Mouse (Mus musculus): Measurements from ENCODE around the gene M1ap.

The M1ap gene

DNA sequence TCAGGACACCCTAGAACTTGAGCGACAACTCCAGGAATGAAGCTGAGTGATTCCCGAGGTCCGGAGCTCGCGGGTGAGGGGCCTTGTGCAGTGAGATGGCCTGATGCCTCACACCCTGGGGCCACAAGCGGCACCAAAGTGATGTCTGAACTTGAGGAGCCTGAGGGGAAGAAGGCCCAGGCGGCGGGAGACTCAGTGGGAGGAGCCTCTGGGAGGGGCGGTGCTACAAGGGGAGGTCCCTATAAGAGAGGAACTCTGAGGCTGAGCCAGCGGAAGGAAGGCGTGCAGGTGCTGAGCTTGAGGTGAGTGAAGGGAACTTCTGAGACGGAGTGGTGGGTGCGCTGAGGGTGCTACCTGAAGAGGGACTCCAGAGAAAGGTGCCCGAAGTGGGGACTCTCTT lies at the start of gene M1ap:
M1ap (plus strand) TSS at position 252 of the 400 bp plus-strand sequence.
- in situ Hi-C loops (cut with MboI; ENCODE audit: low sequenced_read_pairs) = no loop called here

DNA sequence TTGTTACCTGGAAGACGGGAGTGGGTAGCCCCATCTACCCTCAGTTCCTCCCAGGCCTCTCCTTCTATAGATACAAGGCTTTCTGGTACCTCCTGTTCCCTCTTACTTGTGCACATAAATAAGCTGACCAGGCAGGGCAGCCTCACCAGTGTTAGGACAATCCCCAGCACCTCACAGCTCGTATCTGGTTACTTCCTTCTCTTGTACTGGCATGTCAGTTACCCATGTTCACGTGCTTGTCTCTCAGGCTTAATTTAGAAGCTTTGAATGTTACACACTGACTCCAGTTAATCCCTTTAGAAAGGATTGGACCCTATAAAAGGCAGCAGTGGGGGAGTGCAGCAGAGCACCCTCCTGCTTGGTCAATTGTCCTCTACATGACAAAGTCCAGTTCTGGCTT lies 49.4 kb upstream of the M1ap start:
- in situ Hi-C loops (cut with MboI; ENCODE audit: low sequenced_read_pairs) = no loop called here

GRCm38 (mm10) chr6:82898227-82898626 lies 48.5 kb upstream of the M1ap start:
- in situ Hi-C loops (cut with MboI; ENCODE audit: low sequenced_read_pairs) = no loop called here

DNA sequence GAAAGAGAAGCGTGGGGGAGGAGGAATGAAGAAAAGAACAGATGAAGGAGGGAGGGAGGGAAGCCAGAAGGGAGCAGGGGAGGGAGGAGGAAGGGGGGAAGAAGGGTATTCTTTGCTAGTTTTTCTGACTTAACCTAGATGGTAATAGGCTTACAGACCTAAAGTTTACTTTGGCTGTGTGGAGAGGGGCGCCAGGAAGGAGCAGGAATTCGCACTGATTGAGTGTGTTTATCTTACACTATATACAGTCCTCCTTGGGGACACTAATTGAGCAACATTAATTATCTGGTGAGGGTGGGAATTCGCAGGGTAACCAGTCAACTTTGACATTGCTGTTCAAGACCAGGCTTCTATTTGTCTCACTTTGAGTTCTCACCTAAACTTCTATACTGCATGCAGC lies 48.0 kb upstream of the M1ap start:
- in situ Hi-C loops (cut with MboI; ENCODE audit: low sequenced_read_pairs) = no loop called here

DNA sequence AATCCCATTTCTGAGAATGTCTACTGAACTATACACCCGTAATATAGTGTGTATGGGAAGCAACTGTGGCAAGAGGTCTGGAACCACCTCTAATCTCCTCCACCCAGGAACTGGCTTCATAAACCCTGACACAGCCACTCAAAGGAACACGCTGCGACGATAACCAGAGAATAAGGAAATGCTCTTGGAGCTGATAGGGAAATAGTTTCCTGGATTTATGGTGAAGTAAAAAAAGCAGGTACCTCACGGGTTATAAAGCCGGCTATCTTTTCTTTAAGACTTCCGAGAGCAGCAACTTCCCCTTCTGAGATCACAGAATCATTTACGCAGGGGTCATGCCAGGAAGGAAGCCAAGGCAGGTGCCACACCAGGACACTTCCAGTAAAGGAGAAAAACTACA lies 44.1 kb upstream of the M1ap start:
- in situ Hi-C loops (cut with MboI; ENCODE audit: low sequenced_read_pairs) = no loop called here

DNA sequence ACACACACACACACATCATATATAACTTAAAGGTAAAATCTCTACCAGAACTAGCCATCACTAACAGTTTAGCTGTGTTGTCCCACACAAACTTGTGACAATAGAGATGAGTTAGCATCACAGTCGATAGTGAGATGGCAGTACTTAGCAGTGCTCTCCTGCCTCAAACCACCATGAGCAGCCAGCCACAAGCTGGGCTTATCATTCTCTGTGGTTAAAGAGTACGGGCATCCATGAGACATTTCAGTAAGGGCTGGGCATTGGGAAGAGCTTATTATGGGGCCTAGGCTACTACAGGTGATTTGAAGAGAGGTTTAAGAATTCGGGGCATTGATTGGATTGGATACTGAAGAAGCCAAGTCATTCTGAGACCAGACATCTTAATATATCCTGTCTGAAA lies 39.7 kb upstream of the M1ap start:
- in situ Hi-C loops (cut with MboI; ENCODE audit: low sequenced_read_pairs) = no loop called here

DNA sequence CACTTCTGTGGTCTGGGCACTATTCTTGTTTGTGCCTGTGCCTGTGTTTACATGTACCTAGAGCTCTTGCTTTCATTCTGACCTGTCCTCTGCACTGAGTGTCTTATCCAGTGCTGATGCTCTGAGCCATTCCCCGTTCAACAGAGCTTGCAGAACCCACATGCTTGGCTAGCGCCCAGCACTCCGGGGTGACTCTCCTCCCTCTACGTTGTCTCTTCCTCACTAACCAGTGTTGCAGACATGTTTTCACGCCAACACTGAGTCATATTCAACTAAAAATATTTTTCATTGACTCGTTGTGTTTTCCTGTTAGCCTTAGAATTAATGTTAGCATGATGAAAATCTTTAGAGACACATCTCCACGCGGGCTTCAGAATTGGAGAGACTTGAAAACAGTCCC lies 38.7 kb upstream of the M1ap start:
- in situ Hi-C loops (cut with MboI; ENCODE audit: low sequenced_read_pairs) = no loop called here

GRCm38 (mm10) chr6:82909136-82909855 lies 37.4 kb upstream of the M1ap start:
- in situ Hi-C loops (cut with MboI; ENCODE audit: low sequenced_read_pairs) = no loop called here

GRCm38 (mm10) chr6:82911303-82911702 lies 35.4 kb upstream of the M1ap start:
- in situ Hi-C loops (cut with MboI; ENCODE audit: low sequenced_read_pairs) = no loop called here

DNA sequence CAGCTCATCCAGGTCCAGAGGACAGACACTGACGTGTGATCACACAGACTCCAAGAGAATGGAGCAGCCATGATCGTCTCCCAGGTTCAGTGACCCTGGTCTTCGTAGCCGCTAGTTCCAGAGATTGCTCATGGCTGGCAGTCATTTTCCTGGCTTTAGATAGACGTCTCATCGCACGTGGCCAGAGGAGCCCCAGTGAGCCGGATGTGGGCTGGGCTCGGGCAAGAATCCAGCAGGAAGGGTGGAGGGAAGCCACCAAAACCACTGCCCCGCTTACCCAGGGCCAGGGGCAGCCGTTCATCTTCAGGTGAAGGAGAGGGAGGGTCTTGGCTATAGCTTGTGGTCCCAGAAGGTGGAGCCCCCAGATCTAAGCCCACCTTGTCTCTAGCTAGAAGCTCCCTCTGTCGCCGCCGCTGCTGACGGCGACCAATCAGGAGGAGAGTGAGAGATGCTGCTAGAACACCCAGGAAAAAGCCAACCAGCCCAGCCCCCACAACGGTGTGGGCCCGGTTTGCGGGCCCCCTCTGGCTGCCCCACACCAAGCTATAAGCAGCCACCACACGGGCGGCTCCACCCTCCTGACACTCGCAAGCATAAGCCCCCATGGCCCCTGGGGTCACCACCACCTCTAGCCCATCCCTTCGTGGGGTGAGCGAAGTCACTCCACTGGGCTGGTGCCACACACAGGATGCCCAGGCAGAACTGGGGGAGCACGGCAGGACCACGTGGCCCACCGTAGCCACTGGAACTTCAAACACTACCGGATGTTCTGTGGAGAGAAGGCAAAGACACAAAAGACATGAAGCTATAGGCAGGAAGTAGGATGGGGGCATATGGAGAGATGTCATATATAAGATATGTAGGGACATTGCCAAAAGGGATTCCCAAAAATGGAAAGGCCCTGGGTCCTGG lies 33.1 kb upstream of the M1ap start:
- in situ Hi-C loops (cut with MboI; ENCODE audit: low sequenced_read_pairs) = no loop called here

- in situ Hi-C loops (cut with MboI; ENCODE audit: low sequenced_read_pairs) = loop anchor here (5.0 kb wide), 1 partner anchor 51 kb away; no protein-coding TSS in a partner anchor
Measured at GRCm38 (mm10) chr6:82915889-82916288, 30.8 kb upstream of the M1ap start.

GRCm38 (mm10) chr6:82916459-82916858 lies 30.2 kb upstream of the M1ap start:
- in situ Hi-C loops (cut with MboI; ENCODE audit: low sequenced_read_pairs) = loop anchor here (5.0 kb wide), 1 partner anchor 51 kb away; no protein-coding TSS in a partner anchor

GRCm38 (mm10) chr6:82917076-82917777 lies 29.5 kb upstream of the M1ap start:
- in situ Hi-C loops (cut with MboI; ENCODE audit: low sequenced_read_pairs) = loop anchor here (5.0 kb wide), 1 partner anchor 50 kb away; no protein-coding TSS in a partner anchor

GRCm38 (mm10) chr6:82917778-82918129 lies 28.9 kb upstream of the M1ap start:
- in situ Hi-C loops (cut with MboI; ENCODE audit: low sequenced_read_pairs) = loop anchor here (5.0 kb wide), 1 partner anchor 50 kb away; no protein-coding TSS in a partner anchor

DNA sequence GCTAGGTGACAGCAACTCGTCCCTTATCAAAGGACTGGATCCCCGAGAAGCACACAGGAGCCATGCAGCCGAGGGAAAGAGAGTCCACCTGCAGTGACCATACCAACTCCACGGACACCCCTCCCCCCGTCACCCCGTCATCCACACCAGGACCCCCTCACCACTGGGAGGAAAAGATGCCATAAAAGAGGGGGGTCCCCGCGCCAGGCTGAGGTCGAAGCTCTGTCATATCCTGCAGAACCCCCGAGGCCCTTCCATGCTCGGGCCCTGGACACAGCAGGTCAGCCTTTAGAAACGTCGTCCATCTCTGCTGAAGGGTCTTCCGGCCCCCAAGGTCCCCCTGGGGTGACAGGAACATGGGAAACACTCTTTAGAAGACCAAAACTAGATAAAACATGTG lies 28.3 kb upstream of the M1ap start:
- in situ Hi-C loops (cut with MboI; ENCODE audit: low sequenced_read_pairs) = loop anchor here (5.0 kb wide), 1 partner anchor 49 kb away; no protein-coding TSS in a partner anchor

- in situ Hi-C loops (cut with MboI; ENCODE audit: low sequenced_read_pairs) = loop anchor here (5.0 kb wide), 1 partner anchor 48 kb away; no protein-coding TSS in a partner anchor
Measured at GRCm38 (mm10) chr6:82919520-82919919, 27.2 kb upstream of the M1ap start.

- in situ Hi-C loops (cut with MboI; ENCODE audit: low sequenced_read_pairs) = no loop called here
Measured at GRCm38 (mm10) chr6:82921426-82922224, 25.1 kb upstream of the M1ap start.

GRCm38 (mm10) chr6:82925005-82925404 lies 21.7 kb upstream of the M1ap start:
- in situ Hi-C loops (cut with MboI; ENCODE audit: low sequenced_read_pairs) = no loop called here

- in situ Hi-C loops (cut with MboI; ENCODE audit: low sequenced_read_pairs) = no loop called here
Measured at GRCm38 (mm10) chr6:82926106-82926505, 20.6 kb upstream of the M1ap start.

- in situ Hi-C loops (cut with MboI; ENCODE audit: low sequenced_read_pairs) = no loop called here
Measured at GRCm38 (mm10) chr6:82926528-82926927, 20.2 kb upstream of the M1ap start.
